Mouse (Mus musculus) stomach, postnatal 0 days (tissue): ENCODE measurements around the gene Klre1.

Experiments
- CTCF ChIP-seq: IDR thresholded peaks from 2 replicates; pipeline ENCODE4 v1.5.1; 2016; ENCODE audit warnings: antibody characterized with exemption, low read depth, mild to moderate bottlenecking, moderate library complexity
- EP300 ChIP-seq: optimal IDR thresholded peaks from 2 replicates; pipeline ENCODE3; 2016; ENCODE audit warnings: antibody characterized with exemption

- TF ChIP-seq EP300: no peak
- no peak for TF ChIP-seq CTCF
Measured at GRCm38 (mm10) chr6:129538555-129538954, 39.1 kb upstream of the Klre1 start.
